Mouse (Mus musculus): ENCODE results near the gene Tbc1d1.
"Not testable (repeated sequence)": the region's sequence is repeated elsewhere in the genome, so short reads cannot be mapped to it uniquely, and the experiment has no call there.

Tbc1d1 gene

DNA sequence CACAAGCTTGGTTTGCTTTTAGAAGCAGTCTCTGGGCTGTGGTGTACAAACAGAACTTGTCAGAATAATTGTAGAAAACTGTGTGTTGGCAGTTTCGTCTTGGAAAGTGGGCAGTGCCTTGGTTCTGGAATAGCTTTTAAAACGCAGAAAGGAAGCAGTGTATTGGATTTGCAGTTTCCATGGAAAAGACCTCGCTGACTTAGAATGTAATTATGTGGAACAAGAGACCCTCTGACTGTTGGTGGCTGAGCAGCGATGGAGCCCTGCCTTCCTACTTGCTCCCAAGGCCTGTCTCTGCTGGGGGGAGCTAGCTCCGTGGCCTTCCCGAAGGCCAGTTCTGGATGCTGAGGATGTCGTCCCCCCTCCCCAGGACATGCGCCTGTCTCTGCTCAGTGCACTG is 168.8 kb downstream of the Tbc1d1 start:
- no peak for DNase-seq

- peak; percentile 36 for DNase-seq
Observed at GRCm38 (mm10) chr5:64325741-64326355, 169.7 kb downstream of the Tbc1d1 start.

GRCm38 (mm10) chr5:64326427-64327181 is 170.5 kb downstream of the Tbc1d1 start:
- DNase-seq, result peak; percentile 83

GRCm38 (mm10) chr5:64327212-64327902 is 171.3 kb downstream of the Tbc1d1 start:
- peak; percentile 47 for DNase-seq

DNA sequence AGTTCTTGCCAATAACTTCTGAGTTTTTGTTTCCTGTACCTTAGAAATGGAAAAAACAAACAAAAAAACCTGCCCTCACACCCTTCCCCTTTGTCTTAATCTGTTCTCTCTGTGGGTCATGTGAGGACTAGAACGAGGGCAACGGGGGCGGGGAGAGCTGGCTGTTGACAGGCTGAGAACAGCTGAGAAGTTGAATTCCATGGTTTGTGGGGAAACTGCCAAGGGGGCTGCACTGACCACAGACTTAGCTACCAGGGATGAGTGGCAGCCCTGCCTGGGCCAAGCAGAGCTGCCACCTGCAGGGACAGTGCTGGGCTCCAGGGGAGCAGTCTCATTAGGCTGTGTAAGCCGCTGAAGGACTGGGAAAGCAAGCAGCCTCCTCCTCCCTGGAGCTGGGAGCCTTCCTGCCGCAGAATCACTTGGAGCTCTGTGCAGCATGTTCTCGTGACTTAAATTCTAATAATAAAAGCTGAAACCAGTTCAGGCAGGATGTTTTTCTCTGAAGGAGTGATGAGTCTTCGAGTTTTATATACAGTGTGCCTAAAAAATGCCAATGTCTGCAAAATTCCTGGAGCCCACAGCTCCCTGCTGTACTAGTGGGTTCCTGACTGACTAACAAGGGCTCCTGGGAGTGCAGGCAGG is 180.8 kb downstream of the Tbc1d1 start:
- peak; percentile 89 for DNase-seq

- DNase-seq, result not testable (repeated sequence)
Observed at GRCm38 (mm10) chr5:64338795-64339194, 182.7 kb downstream of the Tbc1d1 start.

- no peak for DNase-seq
Observed at GRCm38 (mm10) chr5:64340366-64340765, 184.3 kb downstream of the Tbc1d1 start.

- DNase-seq, result no peak
Observed at GRCm38 (mm10) chr5:64341671-64342070, 185.6 kb downstream of the Tbc1d1 start.

DNA sequence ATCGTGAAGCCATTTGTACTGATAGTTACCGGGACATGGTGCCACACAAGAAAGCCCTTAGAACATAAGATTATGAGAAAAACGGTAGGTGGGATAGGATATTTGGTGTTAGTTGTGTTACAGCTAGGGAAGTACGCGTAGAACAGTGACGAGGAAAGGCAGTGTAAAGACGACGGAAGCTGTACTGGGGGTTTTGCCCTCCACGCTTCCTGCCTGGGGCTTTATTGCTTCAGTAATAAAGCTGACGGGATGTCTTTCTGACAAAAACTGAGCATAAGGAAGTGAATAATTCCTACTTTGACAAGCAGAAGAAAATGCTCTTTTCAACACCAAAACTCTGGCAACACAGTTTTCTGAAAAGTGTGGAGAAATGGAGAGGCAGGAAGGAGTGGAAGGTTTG is 186.0 kb downstream of the Tbc1d1 start:
- DNase-seq, result no peak

- DNase-seq, result peak; percentile 58
Observed at GRCm38 (mm10) chr5:64343972-64344700, 188.0 kb downstream of the Tbc1d1 start.

- DNase-seq, result peak; percentile 90
Observed at GRCm38 (mm10) chr5:64345181-64345735, 189.2 kb downstream of the Tbc1d1 start.

DNA sequence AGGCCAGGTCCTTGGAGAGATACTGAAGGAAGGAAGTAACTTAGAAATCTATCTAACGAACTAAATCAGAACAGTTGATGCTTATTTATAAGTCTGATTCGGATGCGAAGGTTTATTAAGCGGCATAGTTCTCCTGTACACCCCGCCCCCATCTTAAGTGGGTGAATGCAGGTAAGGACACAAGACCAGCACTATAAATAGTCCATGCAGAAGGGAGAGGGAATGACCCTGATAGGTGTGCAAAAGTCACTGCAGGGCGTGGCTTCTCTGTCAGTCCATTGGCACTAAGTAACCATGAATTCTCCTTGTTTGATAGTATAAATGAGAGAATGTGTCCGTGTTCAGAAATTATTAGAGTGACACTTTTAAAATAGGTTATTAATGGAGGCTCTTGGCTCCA is 189.7 kb downstream of the Tbc1d1 start:
- DNase-seq, result no peak

DNA sequence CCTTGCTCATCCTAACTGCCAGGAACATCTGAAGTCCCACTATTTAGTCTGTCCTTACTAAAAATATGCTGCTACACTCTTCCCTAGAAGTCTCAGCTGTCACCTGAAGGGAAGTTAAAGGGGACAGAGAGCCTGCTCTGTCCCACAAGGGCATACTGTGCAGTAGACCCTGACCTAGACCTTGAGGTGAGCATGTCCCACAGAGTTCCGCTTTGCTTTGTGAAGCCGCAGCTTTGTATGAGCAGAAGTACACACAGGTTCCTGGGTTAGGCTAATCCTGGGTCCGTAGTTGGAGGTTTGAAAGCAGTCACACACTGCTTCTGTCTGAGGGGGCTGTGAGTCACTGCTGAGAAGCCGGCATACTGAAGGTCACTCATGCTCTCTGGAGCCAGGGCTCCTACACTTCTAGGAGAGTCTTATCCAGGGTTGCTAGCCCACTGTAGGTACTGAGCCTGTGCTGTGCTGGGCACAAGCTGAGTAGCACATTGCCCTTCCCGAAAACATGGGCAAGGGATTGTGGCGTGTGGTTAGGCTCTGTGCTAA is 190.3 kb downstream of the Tbc1d1 start:
- DNase-seq, result no peak

GRCm38 (mm10) chr5:64348166-64348565 is 192.1 kb downstream of the Tbc1d1 start:
- DNase-seq, result no peak

GRCm38 (mm10) chr5:64348780-64349179 is 192.7 kb downstream of the Tbc1d1 start:
- peak; percentile 78 for DNase-seq

GRCm38 (mm10) chr5:64351968-64352367 is 195.9 kb downstream of the Tbc1d1 start:
- no peak for DNase-seq

GRCm38 (mm10) chr5:64358639-64359584 is 202.8 kb downstream of the Tbc1d1 start:
- DNase-seq, result no peak

DNA sequence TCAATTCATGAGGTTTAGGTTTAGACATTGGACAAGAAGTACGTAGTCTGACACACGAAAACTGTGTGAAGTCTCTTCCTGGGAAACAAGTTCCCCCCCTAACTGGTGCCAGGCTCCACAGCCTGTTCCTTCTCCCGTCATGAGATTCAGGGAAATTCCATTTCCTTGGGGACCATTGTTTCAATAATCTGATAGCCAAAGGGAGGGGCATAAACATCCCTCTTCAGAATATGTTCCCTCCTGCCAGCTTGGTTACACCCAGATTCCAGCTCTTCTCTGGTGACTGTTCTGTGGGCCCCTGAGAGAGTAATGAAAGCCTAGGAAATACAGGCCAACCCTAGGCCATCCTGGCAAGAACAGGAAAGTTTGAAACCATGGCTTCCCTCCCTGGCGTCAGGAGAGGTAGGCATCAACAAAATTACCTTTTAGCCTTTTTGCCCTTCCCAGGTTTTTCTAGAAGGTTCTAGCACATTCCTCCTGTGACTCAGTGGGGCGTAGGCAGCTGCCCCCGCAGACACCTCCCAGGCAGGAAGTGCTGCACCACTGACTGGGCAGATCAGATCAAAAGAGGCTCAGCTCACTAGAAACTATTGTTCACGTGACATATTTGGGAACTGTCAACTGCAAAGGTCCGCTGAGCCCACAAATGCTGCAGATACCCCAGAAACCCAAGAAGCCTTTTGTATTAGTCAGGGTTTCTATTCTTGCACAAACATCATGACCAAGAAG is 204.2 kb downstream of the Tbc1d1 start:
- DNase-seq, result no peak

DNA sequence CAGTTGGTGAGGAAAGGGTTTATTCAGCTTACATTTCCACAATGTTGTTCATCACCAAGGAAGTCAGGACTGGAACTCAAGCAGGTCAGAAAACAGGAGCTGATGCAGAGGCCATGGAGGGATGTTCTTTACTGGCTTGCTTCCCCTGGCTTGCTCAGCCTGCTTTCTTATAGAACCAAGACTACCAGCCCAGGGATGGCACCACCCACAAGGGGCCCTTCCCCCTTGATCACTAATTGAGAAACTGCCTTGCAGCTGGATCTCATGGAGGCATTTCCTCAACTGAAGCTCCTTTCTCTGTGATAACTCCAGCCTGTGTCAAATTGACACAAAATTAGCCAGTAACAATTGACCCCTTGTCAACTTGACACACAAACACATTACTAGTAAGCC is 204.8 kb downstream of the Tbc1d1 start:
- DNase-seq, result not testable (repeated sequence)

- DNase-seq, result no peak
Observed at GRCm38 (mm10) chr5:64363859-64364406, 207.8 kb downstream of the Tbc1d1 start.
